Mouse (Mus musculus): ENCODE measurements at regions not wholly inside any gene's neighbourhood (a gene's known extent, or its start where the extent isn't known, plus 50 kb on each side); places are given as distances from the start of the nearest gene placed in this dataset.

DNA sequence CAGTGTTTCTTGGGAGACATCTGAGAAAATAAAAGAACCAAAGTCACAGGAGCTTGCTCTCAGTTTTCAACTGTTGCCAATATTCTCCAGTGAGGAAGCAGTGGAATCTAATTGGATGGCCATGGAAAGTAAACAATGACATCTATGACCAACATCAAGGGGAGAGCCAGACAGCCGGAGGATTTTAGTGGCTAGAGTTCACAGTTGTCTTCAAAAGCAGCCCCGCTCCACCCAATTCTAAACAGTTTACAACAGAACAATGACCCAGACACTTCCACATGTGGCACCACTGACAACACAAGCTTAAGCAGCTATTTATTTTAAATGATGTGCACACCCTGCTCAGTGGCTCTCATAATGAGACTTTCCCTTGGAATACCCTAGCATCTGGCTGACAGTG, 317.5 kb upstream of the Isx start:
- no peaks in the 10 kb centered on the region for H3K36me3 ChIP-seq (ENCODE audit: control insufficient read depth, insufficient read depth, low read length)
- ATAC-seq: no peak
- no peaks in the 10 kb centered on the region for H3K27me3 ChIP-seq (replicated peaks; ENCODE audit: control insufficient read depth, insufficient read depth, low read length)
- H3K27ac ChIP-seq (ENCODE audit: low read depth, low read length): no peak overlapping the region
- no peaks in the 10 kb centered on the region for H3K9me3 ChIP-seq (replicated peaks; ENCODE audit: control insufficient read depth, low read length)
- DNase-seq (ENCODE audit: low spot score): no peak
- no peak overlapping the region for H3K4me2 ChIP-seq (ENCODE audit: low read length)
- no peak overlapping the region for H3K4me3 ChIP-seq (ENCODE audit: low read depth, low read length)
- no peaks in the 10 kb centered on the region; the same call in 1 of the 2 replicates for H3K4me1 ChIP-seq (ENCODE audit: control insufficient read depth, insufficient read depth, low read length)
- H3K9ac ChIP-seq (ENCODE audit: low read length): no peak overlapping the region
- 79% methylated on average over 2 of the region's 2 CpGs for WGBS

GRCm38 (mm10) chr8:74557539-74558464, 315.2 kb upstream of the Isx start:
- no peak overlapping the region for H3K4me3 ChIP-seq (ENCODE audit: low read depth, low read length)
- no peaks in the 10 kb centered on the region for H3K36me3 ChIP-seq (ENCODE audit: control insufficient read depth, insufficient read depth, low read length)
- peak; percentile 86 for DNase-seq (ENCODE audit: low spot score)
- H3K4me1 ChIP-seq (ENCODE audit: control insufficient read depth, insufficient read depth, low read length): no peaks in the 10 kb centered on the region; the same call in 1 of the 2 replicates
- peak; percentile 73 for ATAC-seq
- H3K9ac ChIP-seq (ENCODE audit: low read length): no peak overlapping the region
- H3K4me2 ChIP-seq (ENCODE audit: low read length): no peak overlapping the region
- H3K27ac ChIP-seq (ENCODE audit: low read depth, low read length): no peak overlapping the region
- 23% methylated on average over 5 of the region's 5 CpGs for WGBS
- no peaks in the 10 kb centered on the region for H3K27me3 ChIP-seq (replicated peaks; ENCODE audit: control insufficient read depth, insufficient read depth, low read length)
- no peaks in the 10 kb centered on the region for H3K9me3 ChIP-seq (replicated peaks; ENCODE audit: control insufficient read depth, low read length)

DNA sequence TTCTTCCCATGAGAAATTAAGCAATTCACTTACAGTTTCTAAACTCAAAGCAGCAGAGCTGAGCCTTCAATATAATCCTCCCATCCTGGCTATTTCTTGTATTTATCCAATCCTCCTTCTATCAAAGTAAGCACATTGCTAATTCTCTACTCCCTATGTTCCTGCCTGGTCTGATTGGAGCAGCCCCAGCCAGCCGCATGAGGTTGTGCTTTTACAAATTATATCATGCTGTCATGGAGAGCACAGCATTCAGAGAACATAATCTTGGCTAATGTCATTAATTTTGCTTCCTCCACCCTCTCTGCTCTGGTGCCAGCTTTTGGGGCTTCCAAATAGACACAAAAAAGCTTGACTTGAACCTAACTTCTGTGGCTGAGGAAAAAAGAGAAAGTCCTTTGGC, 311.9 kb upstream of the Isx start:
- Histone ChIP-seq H3K27me3 (replicated peaks; ENCODE audit: control insufficient read depth, insufficient read depth, low read length) (no peaks in the 10 kb centered on the region), H3K9ac (ENCODE audit: low read length) (no peak overlapping the region), H3K27ac (ENCODE audit: low read depth, low read length) (no peak overlapping the region), H3K36me3 (ENCODE audit: control insufficient read depth, insufficient read depth, low read length) (no peaks in the 10 kb centered on the region), H3K9me3 (replicated peaks; ENCODE audit: control insufficient read depth, low read length) (no peaks in the 10 kb centered on the region), H3K4me3 (ENCODE audit: low read depth, low read length) (no peak overlapping the region), H3K4me2 (ENCODE audit: low read length) (no peak overlapping the region), H3K4me1 (ENCODE audit: control insufficient read depth, insufficient read depth, low read length) (no peaks in the 10 kb centered on the region; the same call in 1 of the 2 replicates)
- 38% methylated on average over 1 of the region's 1 CpGs for WGBS
- peak; percentile 47 for DNase-seq (ENCODE audit: low spot score)
- peak; percentile 45; the same call in 1 of the 2 replicates for ATAC-seq

Data from forebrain, embryonic 14.5 days (tissue).